Comparison of ENCODE assay signal across 8 mouse cellular contexts in genomic region chr12:12401504-12401903, GRCm38 (mm10).
A peak's percentile ranks its signal among the peaks of the same experiment; 100 is the strongest.
DNase-seq lines count a peak whose midpoint lies in the region; ATAC-seq lines count a peak whose summit lies in the region.
"Had no signal": no experiment of that assay in that cellular context is flagged by ENCODE, and none has a peak within 500 bp of the region (broad histone marks: within the 10 kb centered on the region; RNA-seq: fewer than 3 reads in every experiment).

No protein-coding gene starts in this region.

- H3K9ac ChIP-seq in embryonic facial prominence, embryonic 15.5 days: no peak overlapping the region
- no peak overlapping the region for H3K9ac ChIP-seq in hindbrain, embryonic 13.5 days
- H3K9ac ChIP-seq in lung, embryonic 16.5 days (ENCODE audit: low read length): peak overlapping the region; percentile 46

- H3K36me3 ChIP-seq in embryonic facial prominence, embryonic 15.5 days: no peaks in the 10 kb centered on the region
- no peaks in the 10 kb centered on the region for H3K36me3 ChIP-seq in hindbrain, embryonic 13.5 days
- H3K36me3 ChIP-seq in lung, embryonic 16.5 days (ENCODE audit: control insufficient read depth, insufficient read depth, low read length): no peaks in the 10 kb centered on the region

- peak overlapping the region; percentile 24 for H3K4me3 ChIP-seq in embryonic facial prominence, embryonic 15.5 days (replicated peaks)
- H3K4me3 ChIP-seq in hindbrain, embryonic 13.5 days: no peak overlapping the region
- peak overlapping the region; percentile 42 for H3K4me3 ChIP-seq in lung, embryonic 16.5 days (ENCODE audit: low read length)
- H3K4me3 ChIP-seq: myocyte had no signal

- H3K4me1 ChIP-seq in embryonic facial prominence, embryonic 15.5 days: peaks cover 14% of the 10 kb centered on the region; the same call in 1 of the 2 replicates
- no peaks in the 10 kb centered on the region for H3K4me1 ChIP-seq in hindbrain, embryonic 13.5 days (replicated peaks)
- peaks cover 10% of the 10 kb centered on the region for H3K4me1 ChIP-seq in lung, embryonic 16.5 days (replicated peaks; ENCODE audit: control insufficient read depth, insufficient read depth, low read length)

- no peaks in the 10 kb centered on the region for H3K9me3 ChIP-seq in embryonic facial prominence, embryonic 15.5 days (replicated peaks)
- H3K9me3 ChIP-seq in hindbrain, embryonic 13.5 days: no peaks in the 10 kb centered on the region
- H3K9me3 ChIP-seq in lung, embryonic 16.5 days (ENCODE audit: control insufficient read depth, low read length): no peaks in the 10 kb centered on the region

- H3K27me3 ChIP-seq in embryonic facial prominence, embryonic 15.5 days: no peaks in the 10 kb centered on the region
- no peaks in the 10 kb centered on the region for H3K27me3 ChIP-seq in hindbrain, embryonic 13.5 days
- H3K27me3 ChIP-seq in lung, embryonic 16.5 days (ENCODE audit: control insufficient read depth, insufficient read depth, low read depth, low read length): no peaks in the 10 kb centered on the region

- peak overlapping the region; percentile 56; the same call in 1 of the 2 replicates for H3K27ac ChIP-seq in embryonic facial prominence, embryonic 15.5 days (replicated peaks)
- H3K27ac ChIP-seq in hindbrain, embryonic 13.5 days: no peak overlapping the region
- peak overlapping the region; percentile 57 for H3K27ac ChIP-seq in lung, embryonic 16.5 days (ENCODE audit: low read length)

- DNase-seq in right cerebral cortex, postnatal 4 days: peak; percentile 21
- DNase-seq in right cerebral cortex, postnatal 14 days: no peak
- DNase-seq in spleen, postnatal 14 days (ENCODE audit: low spot score in 2 of 2): no peak

- H3K4me2 ChIP-seq in embryonic facial prominence, embryonic 15.5 days (replicated peaks): peak overlapping the region; percentile 47
- peak overlapping the region; percentile 11 for H3K4me2 ChIP-seq in hindbrain, embryonic 13.5 days
- peak overlapping the region; percentile 76 for H3K4me2 ChIP-seq in lung, embryonic 16.5 days (ENCODE audit: low read depth, low read length)

- 6% methylated on average over 15 of the region's 15 CpGs for WGBS in embryonic facial prominence, embryonic 15.5 days
- 52% methylated on average over 15 of the region's 15 CpGs for WGBS in hindbrain, embryonic 13.5 days
- 8% methylated on average over 15 of the region's 15 CpGs for WGBS in lung, embryonic 16.5 days

- ATAC-seq in embryonic facial prominence, embryonic 15.5 days (ENCODE audit: insufficient number of reproducible peaks, low FRiP score, low TSS enrichment, low read depth): peak; percentile 73; the same call in 1 of the 2 replicates
- ATAC-seq in hindbrain, embryonic 13.5 days (ENCODE audit: low FRiP score): no peak
- ATAC-seq in lung, embryonic 16.5 days (ENCODE audit: low read depth): peak; percentile 57
- no peak for ATAC-seq in inflammation-experienced regulatory T-cells, adult 6 months

Comparison
In these comparisons a context has a peak if more than half of its experiments do, and no peak if none do; other contexts are left out.
1. ATAC-seq: peak in embryonic facial prominence, embryonic 15.5 days (single experiment) and lung, embryonic 16.5 days (single experiment); none in hindbrain, embryonic 13.5 days (single experiment) and inflammation-experienced regulatory T-cells, adult 6 months (single experiment).
2. H3K4me2 ChIP-seq: peak in every context shown above with its lines; median percentile 76 in lung, embryonic 16.5 days; 47 in embryonic facial prominence, embryonic 15.5 days; 11 in hindbrain, embryonic 13.5 days.